Mouse (Mus musculus): ENCODE measurements at regions not wholly inside any gene's neighbourhood (a gene's known extent, or its start where the extent isn't known, plus 50 kb on each side); places are given as distances from the start of the nearest gene placed in this dataset.

DNA sequence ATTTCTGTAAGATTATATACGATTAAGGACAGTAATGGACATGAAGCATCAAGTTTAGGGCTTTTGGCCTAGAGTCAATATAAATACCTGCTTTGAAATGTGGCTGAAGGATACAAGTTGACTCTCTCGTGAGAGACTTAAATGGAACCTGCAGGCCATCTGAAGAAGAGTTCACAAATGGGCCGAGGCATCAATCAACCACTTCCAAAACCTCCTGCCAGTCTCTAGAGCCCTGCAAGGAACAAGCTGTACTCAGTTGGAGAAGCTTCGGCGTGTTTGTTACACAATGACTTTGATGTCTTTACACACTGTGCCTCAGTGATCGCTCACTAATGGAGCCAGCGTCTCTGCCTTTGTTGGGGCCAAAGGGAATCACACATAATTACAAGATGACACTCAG is 146.1 kb upstream of the Ccnd2 start:
- DNase-seq (ENCODE audit: low read depth, low spot score), result no peak

GRCm38 (mm10) chr6:127311192-127312054 is 135.2 kb upstream of the Parp11 start:
- DNase-seq (ENCODE audit: low read depth, low spot score), result no peak

DNA sequence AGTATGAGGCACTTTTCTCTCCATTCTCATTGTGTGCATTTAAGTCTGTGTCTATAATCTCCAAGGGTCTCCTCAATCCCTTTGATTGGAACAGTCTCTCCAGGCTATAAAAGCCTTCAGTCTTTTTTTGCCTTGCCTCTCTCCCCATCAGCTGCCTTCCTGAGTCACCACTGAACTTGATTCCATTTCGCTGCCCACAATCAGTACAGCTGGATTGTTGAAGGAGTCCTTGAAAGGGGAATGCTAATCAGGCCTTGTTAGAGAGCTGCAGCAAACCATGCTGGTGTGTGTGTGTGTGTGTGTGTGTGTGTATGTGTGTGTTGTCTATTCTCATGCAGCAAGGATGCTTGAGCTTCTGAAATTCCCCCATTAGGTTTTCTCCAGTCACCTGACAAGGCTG is 129.3 kb upstream of the Parp11 start:
- DNase-seq (ENCODE audit: low read depth, low spot score), result no peak

DNA sequence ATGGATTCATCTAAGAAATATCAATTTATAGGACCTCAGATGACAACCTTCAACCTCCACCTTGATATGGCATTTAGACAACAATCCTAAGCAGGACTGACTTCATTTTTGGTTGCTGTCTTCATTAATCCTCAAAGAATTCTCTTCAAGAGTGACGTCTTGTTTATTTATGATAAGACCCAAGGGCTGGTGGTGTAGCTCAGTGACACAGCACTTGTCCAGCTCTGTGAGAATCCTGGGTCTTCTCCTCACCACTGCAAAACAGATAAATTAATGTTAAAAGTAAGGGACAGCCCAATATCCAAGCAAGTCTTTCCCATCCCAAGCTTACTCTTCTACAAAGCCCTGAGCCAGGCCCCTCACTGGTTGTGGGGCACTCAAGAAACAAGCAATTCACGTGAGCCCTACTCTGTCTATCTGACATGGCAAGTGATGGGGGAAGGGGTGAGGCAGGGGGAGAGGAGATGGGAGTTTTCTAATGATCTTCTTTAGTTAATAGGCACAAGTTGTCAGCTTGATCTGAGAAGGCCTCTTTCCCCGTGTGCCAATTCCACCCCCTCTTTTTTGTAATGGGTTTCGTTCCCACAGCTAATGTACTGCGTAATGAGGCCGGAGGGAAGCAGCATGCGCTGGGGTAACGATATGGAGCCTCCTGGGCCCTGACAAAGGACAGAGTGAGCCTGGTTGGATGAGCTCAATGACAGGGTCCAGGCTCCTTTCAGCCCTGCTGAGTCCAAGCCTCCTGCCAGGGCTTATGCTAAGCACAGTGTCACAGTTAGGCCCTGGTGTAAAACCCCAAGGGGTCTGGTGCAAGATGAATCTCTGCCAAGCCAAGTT is 127.7 kb upstream of the Parp11 start:
- no peak for DNase-seq (ENCODE audit: low read depth, low spot score)

GRCm38 (mm10) chr6:127320600-127320999 is 126.0 kb upstream of the Parp11 start:
- no peak for DNase-seq (ENCODE audit: low read depth, low spot score)

- no peak for DNase-seq (ENCODE audit: low read depth, low spot score)
These were observed 125.6 kb upstream of the Parp11 start for GRCm38 (mm10) chr6:127321031-127321430.

DNA sequence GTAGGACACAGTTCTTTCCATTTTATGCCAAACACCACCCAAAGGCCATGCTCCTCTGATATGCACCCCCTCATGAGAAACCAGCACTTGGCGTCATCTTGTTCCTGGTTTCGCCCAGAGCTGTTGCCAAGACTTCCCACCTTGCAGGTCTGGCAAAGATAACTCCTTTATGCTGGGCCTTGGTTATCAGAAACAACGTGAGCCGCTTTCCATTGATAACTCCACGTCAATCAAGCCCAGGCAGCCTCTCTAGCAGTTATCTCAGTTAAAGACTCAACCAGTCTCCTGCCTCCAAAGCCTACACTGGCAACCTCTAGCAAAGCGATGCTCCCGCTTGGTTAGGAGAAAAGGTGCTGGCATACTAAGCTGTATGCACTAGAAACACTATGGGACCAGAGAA is 124.2 kb upstream of the Parp11 start:
- no peak for DNase-seq (ENCODE audit: low read depth, low spot score)

DNA sequence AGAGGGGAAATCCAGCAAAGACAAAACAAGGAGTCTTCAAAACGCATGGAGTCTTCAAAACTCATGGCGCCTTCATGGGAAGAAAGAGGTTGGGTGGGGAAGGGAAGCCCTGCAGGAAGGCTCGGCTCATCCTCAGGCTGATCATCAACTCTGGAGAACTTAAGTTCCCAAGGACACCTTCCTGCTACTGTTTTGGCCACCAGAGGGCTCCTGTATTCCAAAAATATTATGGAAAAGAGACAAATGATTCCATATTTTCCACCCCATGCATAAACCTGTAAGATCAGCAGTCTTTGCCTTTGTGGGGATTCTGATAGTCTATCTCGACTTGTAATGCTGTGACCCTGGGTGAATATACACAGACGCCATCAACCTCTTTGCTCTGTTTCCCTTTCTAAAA is 121.7 kb upstream of the Parp11 start:
- no peak for DNase-seq (ENCODE audit: low read depth, low spot score)

GRCm38 (mm10) chr6:127325596-127326332 is 120.9 kb upstream of the Parp11 start:
- peak; percentile 19 for DNase-seq (ENCODE audit: low read depth, low spot score)

- no peak for DNase-seq (ENCODE audit: low read depth, low spot score)
These were observed 120.3 kb upstream of the Parp11 start for GRCm38 (mm10) chr6:127326333-127326729.

DNA sequence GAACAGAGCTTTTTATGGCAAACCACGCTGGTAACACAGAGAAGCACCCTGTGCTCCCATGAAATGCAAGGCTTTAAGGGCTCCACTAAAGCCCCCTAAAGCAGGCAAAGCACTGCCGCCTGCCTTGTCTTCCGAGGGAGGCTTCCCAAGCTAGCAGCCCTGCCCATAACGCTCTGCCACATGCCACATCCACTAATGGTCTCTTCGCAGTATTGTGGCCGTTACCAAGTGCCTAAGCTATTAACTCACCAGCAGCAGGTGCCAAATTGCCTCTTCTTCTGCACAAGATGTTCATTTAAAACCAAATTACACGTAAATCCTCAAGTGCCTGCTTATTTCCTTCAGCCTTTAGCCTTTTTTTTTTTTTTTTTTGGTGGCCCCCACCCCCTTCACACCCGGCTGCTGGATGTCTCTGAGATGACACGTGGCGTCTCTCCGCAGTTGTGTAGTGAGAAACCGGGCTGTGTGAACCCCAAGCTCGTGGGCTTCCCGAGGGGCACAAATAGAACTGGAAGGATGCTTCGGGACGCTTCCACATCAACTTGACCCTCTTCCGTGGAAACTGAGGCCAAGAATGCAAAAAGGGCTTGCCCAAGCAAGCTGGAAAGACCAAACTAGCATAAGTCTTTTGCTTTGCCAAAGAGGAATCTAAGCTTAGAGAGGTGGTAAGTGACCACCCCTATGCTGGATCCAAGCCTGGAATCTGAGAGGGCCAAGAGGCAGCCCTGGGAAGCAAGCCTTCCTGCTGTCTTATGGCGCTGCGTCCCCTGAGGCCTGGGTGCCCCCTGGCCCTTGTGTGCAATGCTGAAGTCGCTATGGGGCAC is 117.2 kb upstream of the Parp11 start:
- DNase-seq (ENCODE audit: low read depth, low spot score), result no peak

GRCm38 (mm10) chr6:127330015-127330705 is 116.5 kb upstream of the Parp11 start:
- peak; percentile 89 for DNase-seq (ENCODE audit: low read depth, low spot score)

DNA sequence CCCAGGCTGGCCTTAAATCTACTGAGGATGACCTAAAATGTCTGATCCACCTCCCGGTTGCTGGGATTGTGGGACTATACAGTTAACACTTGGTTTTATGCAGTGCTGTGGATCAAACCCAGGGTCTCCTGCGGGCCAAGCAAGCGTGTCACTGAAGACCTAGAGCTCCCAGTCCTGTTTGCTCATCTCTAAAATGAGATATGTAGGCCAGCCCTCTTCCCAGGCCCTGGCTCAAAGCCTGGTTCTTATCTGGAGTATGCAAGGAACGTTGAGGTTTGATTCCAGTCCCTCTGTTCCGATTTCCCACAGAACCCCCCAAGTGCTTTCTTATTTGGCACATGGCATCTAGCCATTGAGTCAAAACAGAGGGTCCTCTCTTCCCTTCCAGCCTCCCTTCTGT is 115.5 kb upstream of the Parp11 start:
- DNase-seq (ENCODE audit: low read depth, low spot score), result no peak

- peak; percentile 80 for DNase-seq (ENCODE audit: low read depth, low spot score)
These were observed 112.4 kb upstream of the Parp11 start for GRCm38 (mm10) chr6:127334256-127334655.

DNA sequence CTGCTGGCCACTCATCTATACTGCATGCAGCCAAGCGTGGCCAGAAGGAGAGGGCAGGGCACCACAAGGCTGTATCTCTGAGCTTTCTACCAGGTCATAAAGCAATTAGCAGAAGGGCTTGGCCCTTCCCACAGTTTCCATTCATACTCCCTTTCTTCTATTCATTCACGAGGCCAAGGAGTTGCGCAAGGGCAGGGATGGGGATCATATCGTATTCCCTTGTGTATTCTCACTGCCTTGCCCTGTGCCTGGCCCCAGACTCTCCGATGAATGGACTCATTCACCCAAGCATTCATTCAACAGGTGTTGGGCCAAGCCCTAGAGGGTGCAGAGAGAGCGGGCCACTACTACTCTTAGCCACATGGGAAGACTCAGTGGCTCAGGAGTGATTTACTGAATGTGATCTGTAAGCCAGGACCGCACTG is 111.2 kb upstream of the Parp11 start:
- DNase-seq (ENCODE audit: low read depth, low spot score), result no peak

DNA sequence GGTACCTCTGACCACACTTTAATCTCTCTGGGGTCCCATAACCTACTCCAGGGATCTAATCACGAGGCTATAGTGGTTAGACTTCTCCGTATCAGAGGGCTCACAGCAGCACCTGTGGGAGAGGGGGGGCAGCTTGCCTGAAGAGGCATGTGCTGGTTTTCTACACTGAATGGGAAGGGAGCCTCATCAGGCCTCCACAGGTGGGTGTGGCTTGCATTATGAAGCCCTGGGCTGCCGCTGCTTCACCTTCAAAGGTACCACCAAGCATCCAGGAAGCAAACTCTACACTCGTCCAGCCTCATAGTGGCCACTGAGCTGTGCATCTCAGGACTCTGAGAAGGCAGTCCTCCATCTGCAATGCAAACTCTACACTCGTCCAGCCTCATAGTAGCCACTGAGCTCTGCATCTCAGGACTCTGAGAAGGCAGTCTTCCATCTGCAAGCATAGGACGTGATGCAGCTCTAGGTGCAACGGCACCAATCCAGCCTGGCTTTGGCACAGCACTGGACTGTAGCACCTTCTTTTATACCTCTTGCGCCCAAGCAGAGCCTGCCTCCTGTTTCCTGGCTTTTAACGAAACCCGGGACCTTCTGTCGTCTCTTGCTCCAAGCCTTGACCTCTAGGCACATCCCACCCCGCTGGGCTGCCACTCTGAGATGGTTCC is 110.5 kb upstream of the Parp11 start:
- DNase-seq (ENCODE audit: low read depth, low spot score), result peak; percentile 27

GRCm38 (mm10) chr6:127336681-127337397 is 109.8 kb upstream of the Parp11 start:
- peak; percentile 69 for DNase-seq (ENCODE audit: low read depth, low spot score)

DNA sequence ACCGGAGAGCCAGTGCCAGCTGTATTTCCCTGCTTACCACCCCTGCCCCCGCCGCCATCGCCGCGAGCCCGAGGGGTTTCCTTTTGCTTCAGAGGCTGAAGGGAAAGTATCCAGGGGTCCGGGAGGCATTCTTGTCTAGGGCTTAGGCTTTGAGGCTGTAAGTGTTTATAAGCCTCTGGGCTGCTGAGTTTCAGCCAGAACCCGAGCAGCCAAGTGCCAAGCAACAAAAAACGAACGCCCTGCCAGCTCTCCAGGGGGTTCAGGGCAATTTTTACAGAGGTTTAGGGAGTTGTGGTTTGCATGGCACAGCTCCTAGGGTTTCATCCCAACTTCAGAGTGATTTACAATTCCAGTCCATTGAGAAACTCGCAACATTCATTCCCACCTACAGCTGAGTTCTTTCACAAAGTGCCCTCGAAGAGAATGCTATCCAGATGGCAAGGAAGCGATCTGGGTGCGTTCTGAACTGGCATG is 109.2 kb upstream of the Parp11 start:
- DNase-seq (ENCODE audit: low read depth, low spot score), result no peak

DNA sequence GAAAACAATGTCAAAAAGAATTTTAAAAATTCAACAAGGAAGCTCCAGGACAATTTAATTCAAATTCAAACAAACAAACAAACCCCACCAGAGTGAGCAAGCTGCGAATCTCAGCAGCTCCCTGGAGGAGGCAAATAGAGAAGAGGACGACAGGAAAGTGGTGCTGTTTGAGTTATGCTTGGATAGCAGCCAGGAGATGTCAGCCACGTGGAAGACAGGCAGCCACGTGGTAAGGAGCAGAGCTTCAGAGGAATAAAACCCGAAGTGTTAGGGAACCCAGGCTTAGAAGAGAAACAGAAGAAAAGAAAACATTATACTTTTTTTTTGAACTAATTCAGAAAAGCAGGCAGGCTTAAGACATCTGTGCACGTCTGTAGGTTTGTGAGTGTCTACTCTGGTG is 108.2 kb upstream of the Parp11 start:
- no peak for DNase-seq (ENCODE audit: low read depth, low spot score)
